Mouse (Mus musculus) kidney, adult 11 months (tissue): Measurements from ENCODE around the gene Cd27.

Source experiments
- DNase-seq: peaks from one replicate; pipeline ENCODE4 v3.0.0; 2022

The Cd27 gene

DNA sequence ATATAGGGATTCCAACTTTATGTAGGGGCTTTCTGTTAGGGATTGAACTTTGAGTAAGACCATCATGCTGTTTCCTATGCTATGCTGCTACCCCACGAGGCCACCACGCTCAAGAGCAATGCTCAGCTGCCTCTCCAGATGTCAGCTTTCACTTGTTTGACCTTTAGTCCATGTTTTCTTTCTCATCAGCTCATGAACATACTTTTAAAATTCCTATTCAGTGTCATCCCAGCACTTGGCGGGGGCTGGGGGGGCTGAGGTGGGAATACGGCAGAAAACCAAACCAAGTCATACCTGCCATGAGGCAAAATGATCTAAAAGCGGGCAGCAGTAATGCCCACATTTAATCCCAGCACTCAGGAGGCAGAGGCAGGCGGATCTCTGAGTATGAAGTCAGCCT, 23.7 kb downstream of the Cd27 start:
- no peak for DNase-seq

DNA sequence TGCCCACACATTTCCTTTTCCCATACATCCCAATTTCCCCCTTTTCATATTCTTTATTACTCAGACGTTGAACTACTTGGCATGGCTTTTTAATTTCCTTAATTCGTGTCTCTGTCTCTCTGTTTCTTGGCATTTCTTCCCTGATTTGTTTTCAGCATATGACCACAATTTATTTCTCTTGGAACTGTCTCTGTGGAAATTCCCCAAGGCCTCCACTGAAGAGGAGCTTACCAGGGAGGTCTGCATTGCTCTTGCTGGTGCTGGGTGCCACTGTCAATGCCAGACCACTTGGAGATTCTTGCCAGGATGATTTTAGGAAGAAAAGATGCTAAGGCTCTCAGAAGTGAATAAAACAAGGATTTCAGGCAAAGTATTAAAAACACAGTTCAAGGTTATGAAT, 24.2 kb downstream of the Cd27 start:
- DNase-seq = no peak

DNA sequence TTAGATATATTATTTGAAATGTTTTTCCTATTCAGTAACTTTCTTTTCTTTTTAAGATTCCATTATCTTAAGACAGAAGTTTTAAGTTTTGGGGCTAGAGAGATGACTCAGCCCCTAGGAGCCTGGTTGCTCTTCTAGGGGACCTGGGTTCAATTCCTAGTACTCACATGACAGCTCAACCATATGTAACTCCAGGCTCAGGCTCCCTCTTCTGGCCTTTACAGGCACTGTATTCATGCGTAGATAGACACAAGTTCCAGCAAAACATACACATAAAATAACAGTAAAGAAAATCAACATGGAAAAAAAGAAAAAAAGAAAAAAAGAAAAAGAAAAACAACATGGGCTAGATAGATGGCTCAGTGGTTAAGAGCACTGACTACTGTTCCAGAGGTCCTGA, 26.4 kb downstream of the Cd27 start:
- DNase-seq = no peak

DNA sequence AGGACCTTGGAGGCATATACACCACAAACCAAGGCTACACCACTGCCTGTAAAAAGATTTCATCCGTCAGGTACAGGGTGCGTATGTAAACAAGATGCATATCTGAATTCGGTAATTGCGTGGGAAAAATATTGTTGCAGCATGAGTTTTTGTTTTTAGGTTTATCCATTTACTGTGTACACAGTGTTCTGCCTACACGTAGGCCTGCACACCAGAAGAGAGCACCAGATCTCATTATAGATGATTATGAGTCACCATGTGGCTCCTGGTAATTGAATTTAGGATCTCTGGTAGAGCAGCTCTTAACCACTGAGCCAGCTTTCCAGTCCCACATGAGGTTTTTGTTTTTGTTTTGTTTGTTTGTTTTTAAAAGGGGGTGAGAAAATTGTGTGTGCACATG, 39.6 kb downstream of the Cd27 start:
- DNase-seq = no peak

DNA sequence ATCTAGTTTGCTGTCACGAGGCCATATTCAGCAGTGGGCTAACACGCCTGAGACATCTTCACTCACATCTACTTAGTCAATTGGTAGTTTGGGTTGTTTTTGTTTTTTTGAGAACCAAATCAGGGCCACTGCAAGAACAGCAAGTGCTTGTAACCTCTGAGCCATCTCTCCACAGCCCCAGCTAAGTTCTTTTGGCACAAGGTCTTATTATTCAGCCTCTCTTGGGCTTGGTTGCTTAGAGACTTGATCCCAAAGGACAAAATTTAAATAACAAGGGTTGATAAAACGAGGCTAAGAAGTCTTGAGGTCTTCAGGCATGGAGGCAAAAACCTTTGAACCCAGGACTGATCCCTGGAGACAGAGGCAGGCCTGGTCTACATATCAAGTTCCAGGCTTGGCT, 40.5 kb downstream of the Cd27 start:
- no peak for DNase-seq

DNA sequence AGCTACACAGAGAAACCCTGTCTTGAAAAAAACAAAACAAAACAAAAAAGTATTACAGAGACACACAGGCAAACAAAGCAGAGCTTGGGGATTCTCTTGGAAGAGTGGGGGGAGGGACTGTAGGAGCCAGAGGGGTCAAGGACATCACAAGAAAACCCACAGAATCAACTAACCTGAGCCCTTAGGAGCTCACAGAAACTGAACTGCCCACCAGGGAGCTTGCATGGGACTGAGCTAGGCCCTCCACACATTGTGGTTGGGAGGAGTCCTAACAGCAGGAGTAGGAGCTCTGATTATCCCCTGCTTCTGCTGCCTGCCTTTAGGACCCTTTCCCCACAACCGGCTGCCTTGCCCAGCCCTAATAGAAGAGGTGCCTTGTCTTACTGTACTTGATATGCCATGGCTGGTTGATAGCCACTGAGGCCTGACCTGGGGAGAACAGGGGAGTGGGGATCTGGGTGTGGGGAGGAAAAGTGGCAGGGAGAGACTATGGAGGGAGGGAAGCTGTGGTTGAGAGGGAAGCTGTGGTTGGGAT, 41.2 kb downstream of the Cd27 start:
- DNase-seq = no peak

DNA sequence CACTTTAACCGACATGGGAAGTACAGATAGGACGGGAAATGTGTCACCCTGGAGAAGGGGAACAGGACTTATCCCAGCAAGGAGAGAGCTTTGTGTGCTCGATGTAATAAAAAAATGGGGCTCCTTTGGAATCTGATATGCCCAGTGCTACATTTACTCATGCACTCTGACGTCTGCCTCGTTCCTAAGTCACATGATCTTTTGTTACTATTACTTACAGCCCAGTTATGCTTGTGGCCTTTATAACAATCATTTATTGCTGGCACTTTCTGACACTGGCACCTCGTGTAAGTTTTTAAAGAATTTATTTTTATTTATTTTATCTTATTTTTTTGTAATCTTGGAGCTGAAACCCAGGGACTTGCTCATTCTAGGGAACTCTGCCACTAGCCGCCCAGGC, 43.4 kb downstream of the Cd27 start:
- DNase-seq = no peak

DNA sequence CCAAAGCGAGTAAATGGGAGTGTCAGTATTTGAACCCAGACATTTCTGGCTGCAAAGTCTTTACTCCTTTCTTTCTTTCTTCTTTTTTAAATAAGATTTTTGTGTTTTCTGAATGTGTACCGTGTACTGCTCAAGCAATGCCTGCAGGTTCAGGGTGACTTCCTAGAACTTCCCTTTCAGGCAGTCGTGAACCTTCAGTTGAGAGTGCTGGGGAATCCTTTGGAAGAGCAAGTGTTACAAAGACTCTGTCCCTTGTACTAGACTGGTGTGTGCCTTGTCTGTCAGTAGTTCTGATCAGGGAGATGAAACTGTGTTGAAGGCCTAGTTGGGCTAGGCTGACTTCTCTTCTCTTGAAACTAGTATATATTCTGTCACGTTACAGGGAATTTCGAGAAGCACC, 44.0 kb downstream of the Cd27 start:
- DNase-seq = no peak

DNA sequence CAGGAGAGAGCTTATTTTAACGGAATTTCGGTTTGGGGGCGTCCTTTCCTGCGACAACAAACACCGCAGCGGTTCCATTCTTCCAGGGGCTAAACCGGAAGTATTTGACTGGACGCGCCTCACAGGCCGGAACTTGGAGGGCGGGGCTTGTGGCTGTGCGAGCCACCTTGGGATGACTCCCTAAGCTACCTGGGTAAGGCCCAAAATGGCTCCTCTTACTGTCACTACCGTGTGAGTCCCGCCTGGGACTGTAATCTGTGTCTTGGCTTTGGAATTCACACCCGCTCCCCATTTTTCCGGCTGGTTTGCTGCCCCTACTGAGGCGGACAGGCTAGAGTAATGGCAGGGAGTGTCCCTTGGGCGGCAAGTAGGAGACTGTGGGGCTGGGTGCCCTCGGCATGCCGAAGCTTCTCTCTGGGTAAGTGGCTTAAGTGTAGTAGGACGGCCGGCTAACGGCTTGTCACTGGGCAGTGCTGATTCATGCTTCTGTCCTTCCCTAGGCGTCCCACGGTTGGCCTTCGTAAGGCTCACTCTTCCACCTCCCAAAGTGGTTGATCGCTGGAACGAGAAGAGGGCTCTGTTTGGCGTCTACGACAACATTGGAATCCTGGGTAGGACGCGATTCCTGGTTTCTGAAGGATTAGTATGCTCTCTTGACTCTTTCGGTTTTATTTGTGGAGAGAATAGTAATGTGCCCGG, 44.6 kb downstream of the Cd27 start:
- peak; percentile 93 for DNase-seq

DNA sequence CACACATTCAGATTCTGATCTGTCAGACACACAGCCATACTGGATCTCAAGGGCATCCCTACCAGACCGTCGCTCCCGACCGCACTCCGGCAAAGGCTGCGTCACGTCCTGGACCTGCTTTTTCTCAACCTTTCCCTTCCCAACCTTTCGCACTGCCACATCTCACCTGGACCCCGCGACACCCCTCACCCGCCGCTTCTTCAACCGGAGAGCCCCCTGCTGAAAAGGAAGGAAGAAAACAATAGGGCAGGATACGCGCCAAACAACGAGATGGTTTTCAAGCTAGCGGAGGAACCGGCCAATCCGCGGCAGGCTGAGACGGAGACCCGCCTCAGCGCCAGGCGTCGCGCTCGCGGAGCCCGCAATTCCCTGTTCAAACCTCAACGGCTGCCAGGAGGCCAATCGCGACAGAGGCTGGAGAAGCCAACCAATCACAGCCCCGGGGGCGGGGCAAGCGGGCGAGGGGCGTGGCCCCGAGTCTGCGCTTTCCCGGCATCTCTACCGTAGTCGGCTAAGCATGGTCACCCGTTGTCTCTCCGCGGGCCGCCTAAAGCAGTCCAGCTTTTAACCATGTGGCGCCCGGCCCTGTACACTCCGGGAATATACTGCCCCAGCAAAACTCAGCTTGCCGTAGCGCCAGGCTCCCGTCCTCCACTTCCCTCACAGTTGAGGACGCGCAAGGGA, 45.3 kb downstream of the Cd27 start, which contains the start of the genes Ncapd2 and Mrpl51:
Gene Ncapd2, minus strand, starts transcription at position 370 of the 684 bp plus-strand sequence.
Gene Mrpl51, plus strand, starts transcription at position 470 of the 684 bp plus-strand sequence.
- peak; percentile 96 for DNase-seq

DNA sequence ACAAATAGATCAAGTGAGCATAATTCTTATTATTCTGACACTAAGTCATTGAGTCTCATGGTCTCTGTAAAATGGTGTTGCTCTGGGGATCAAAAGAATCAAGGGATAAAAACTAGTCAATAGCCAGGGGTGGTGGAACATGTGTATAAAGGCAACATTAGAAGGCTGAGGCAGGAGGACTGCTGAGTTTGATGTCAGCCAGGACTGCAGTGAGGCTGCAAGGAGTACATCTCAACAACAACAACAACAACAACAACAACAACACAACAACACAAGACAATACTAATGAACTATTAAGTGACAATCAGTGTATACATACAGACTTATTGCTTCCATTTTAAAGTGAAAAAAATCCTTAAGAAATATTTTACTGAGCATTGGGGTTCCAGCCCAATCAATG, 46.0 kb downstream of the Cd27 start:
- no peak for DNase-seq

DNA sequence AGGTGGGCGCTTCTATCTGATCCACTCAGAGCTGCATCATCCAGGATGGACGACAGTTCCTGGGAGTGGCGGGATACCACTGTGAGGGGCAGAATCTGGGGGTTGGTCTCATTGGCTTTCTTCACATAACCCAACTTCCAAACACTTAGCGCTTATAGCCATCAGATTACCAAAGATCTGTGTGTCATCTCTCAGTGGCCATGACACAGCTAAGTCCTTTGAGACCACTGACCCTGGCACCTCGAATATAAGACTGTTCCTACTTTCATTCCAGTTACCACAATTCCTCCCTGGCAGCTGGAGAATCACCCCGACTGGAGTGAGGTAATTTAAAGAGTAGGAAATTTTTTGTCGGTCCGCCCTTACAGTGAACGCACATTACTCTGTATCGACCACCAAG, 50.6 kb downstream of the Cd27 start:
- DNase-seq = no peak
